ENCODE assay signal across 22 mouse cellular contexts in genomic region chr9:78393741-78394140, GRCm38 (mm10). TPM values are rescaled to one million over a fixed set of nuclear protein-coding genes. Genes with fewer than 3 reads are reported as not detected.
"Had no signal": no experiment of that assay in that cellular context is flagged by ENCODE, and none has a peak within 500 bp of the region (broad histone marks: within the 10 kb centered on the region; RNA-seq: fewer than 3 reads in every experiment).

No protein-coding gene starts in this region.

- DNase-seq: retina, postnatal 1 day; right cerebral cortex, adult 18-20 months; right cerebral cortex, postnatal 14 days; right cerebral cortex, postnatal 25 days; right cerebral cortex, postnatal 4 days; spleen, adult 18-20 months; thymus, adult 18-20 months; thymus, adult 2 months; thymus, postnatal 14 days; thymus, postnatal 25 days; thymus, postnatal 36 days; thymus, postnatal 4 days had no signal

- H3K27ac ChIP-seq: neural tube, embryonic 13.5 days; neural tube, embryonic 15.5 days; stomach, embryonic 15.5 days; stomach, postnatal 0 days had no signal

- H3K9me3 ChIP-seq: neural tube, embryonic 13.5 days; neural tube, embryonic 15.5 days; stomach, embryonic 15.5 days had no signal

- H3K9ac ChIP-seq: neural tube, embryonic 13.5 days; neural tube, embryonic 15.5 days; stomach, embryonic 15.5 days had no signal

- H3K36me3 ChIP-seq: neural tube, embryonic 13.5 days; neural tube, embryonic 15.5 days; stomach, embryonic 15.5 days had no signal

- H3K4me3 ChIP-seq: neural tube, embryonic 13.5 days; neural tube, embryonic 15.5 days; stomach, embryonic 15.5 days had no signal

RNA-seq across cellular contexts. Expression of gene Ddx43, which starts 1.8 kb away (rescaled TPM):
- polyA plus RNA-seq: small intestine, adult 2 months had no signal

RNA-seq across cellular contexts. Expression of gene Ooep, which starts 15.2 kb away (rescaled TPM):
- total RNA-seq: neutrophil, adult 5-6 weeks had no signal
- polyA plus RNA-seq: small intestine, adult 2 months; spleen, adult 2 months; testis, adult 2 months had no signal

RNA-seq across cellular contexts. Expression of gene Dppa5a, which starts 25.8 kb away (rescaled TPM):
- total RNA-seq: neutrophil, adult 5-6 weeks had no signal
- polyA plus RNA-seq: small intestine, adult 2 months; spleen, adult 2 months; stomach, embryonic 14.5 days; stomach, embryonic 15.5 days had no signal

RNA-seq across cellular contexts. Expression of gene Gsta2, which starts 38.2 kb away (rescaled TPM):
- total RNA-seq: neutrophil, adult 5-6 weeks had no signal
- polyA plus RNA-seq: neural tube, embryonic 13.5 days; neural tube, embryonic 14.5 days; neural tube, embryonic 15.5 days; small intestine, adult 2 months had no signal
